18 mouse cellular contexts compared by ENCODE assay signal in genomic region chr4:124978201-124978600, GRCm38 (mm10). TPM values are rescaled to one million over a fixed set of nuclear protein-coding genes. Genes with fewer than 3 reads are reported as not detected.
A peak's percentile ranks its signal among the peaks of the same experiment; 100 is the strongest.
DNase-seq lines count a peak whose midpoint lies in the region; ATAC-seq lines count a peak whose summit lies in the region.
"Had no signal": no experiment of that assay in that cellular context is flagged by ENCODE, and none has a peak within 500 bp of the region (broad histone marks: within the 10 kb centered on the region; RNA-seq: fewer than 3 reads in every experiment).

No protein-coding gene starts in this region.

- no peak for ATAC-seq in forebrain, embryonic 11.5 days (replicated peaks; ENCODE audit: low FRiP score)
- ATAC-seq: hindbrain, embryonic 16.5 days; midbrain, embryonic 13.5 days had no signal

- 41% methylated on average over 5 of the region's 5 CpGs for WGBS in forebrain, embryonic 10.5 days
- WGBS in forebrain, embryonic 11.5 days = 38% methylated on average over 5 of the region's 5 CpGs
- WGBS in embryonic facial prominence, embryonic 10.5 days = 31% methylated on average over 5 of the region's 5 CpGs

- H3K4me2 ChIP-seq in forebrain, embryonic 11.5 days (ENCODE audit: low read depth, low read length, severe bottlenecking) = no peak overlapping the region
- H3K4me2 ChIP-seq: embryonic facial prominence, embryonic 12.5 days; heart, embryonic 12.5 days; limb, embryonic 12.5 days; liver, embryonic 13.5 days; midbrain, embryonic 13.5 days; neural tube, embryonic 15.5 days had no signal

- H3K9ac ChIP-seq in forebrain, embryonic 11.5 days (ENCODE audit: low read length) = no peak overlapping the region
- H3K9ac ChIP-seq: embryonic facial prominence, embryonic 12.5 days; heart, embryonic 12.5 days; limb, embryonic 12.5 days; liver, embryonic 13.5 days; midbrain, embryonic 13.5 days; neural tube, embryonic 15.5 days had no signal

- DNase-seq in forebrain, embryonic 10.5 days (ENCODE audit: extremely low spot score, low spot score) = no peak
- no peak for DNase-seq in forebrain, embryonic 11.5 days (ENCODE audit: low spot score)
- DNase-seq in embryonic facial prominence, embryonic 10.5 days (ENCODE audit: low spot score) = peak; percentile 36
- DNase-seq in kidney, postnatal 14 days = peak; percentile 54
- DNase-seq in lung, postnatal 10 days = peak; percentile 64
- DNase-seq in embryo, embryonic 10 days (ENCODE audit: low spot score) = no peak
- no peak for DNase-seq in heart, adult 8-10 months (ENCODE audit: low spot score)
- no peak for DNase-seq in layer of hippocampus, postnatal 14 days (ENCODE audit: low spot score in 2 of 2)
- DNase-seq: cerebellum, adult 11-12 months; liver, embryonic 13.5 days; right cerebral cortex, postnatal 25 days; thymus, postnatal 4 days had no signal

- peak overlapping the region; percentile 67 for H3K27ac ChIP-seq in forebrain, embryonic 10.5 days
- H3K27ac ChIP-seq in forebrain, embryonic 11.5 days (ENCODE audit: low read depth, low read length) = no peak overlapping the region
- H3K27ac ChIP-seq in embryonic facial prominence, embryonic 10.5 days (replicated peaks) = no peak overlapping the region
- H3K27ac ChIP-seq: embryonic facial prominence, embryonic 12.5 days; limb, embryonic 12.5 days; liver, embryonic 13.5 days; midbrain, embryonic 13.5 days; neural tube, embryonic 15.5 days had no signal

- H3K36me3 ChIP-seq in forebrain, embryonic 10.5 days (replicated peaks) = no peaks in the 10 kb centered on the region
- no peaks in the 10 kb centered on the region for H3K36me3 ChIP-seq in forebrain, embryonic 11.5 days (ENCODE audit: control insufficient read depth, insufficient read depth, low read length)
- no peaks in the 10 kb centered on the region for H3K36me3 ChIP-seq in embryonic facial prominence, embryonic 10.5 days (replicated peaks)
- H3K36me3 ChIP-seq: embryonic facial prominence, embryonic 12.5 days; heart, embryonic 12.5 days; limb, embryonic 12.5 days; liver, embryonic 13.5 days; midbrain, embryonic 13.5 days; neural tube, embryonic 15.5 days had no signal

- H3K4me1 ChIP-seq in forebrain, embryonic 10.5 days = peaks cover 60% of the 10 kb centered on the region
- peaks cover 6% of the 10 kb centered on the region; the same call in 1 of the 2 replicates for H3K4me1 ChIP-seq in forebrain, embryonic 11.5 days (replicated peaks; ENCODE audit: control insufficient read depth, insufficient read depth, low read length)
- H3K4me1 ChIP-seq in embryonic facial prominence, embryonic 10.5 days = peaks cover 41% of the 10 kb centered on the region
- H3K4me1 ChIP-seq: heart, embryonic 12.5 days; limb, embryonic 12.5 days; liver, embryonic 13.5 days had no signal

- H3K27me3 ChIP-seq in forebrain, embryonic 10.5 days (ENCODE audit: poor library complexity, severe bottlenecking) = peaks cover 27% of the 10 kb centered on the region
- H3K27me3 ChIP-seq in forebrain, embryonic 11.5 days (ENCODE audit: control insufficient read depth, insufficient read depth, low read length) = peaks cover 2% of the 10 kb centered on the region; the same call in 1 of the 2 replicates
- H3K27me3 ChIP-seq in embryonic facial prominence, embryonic 10.5 days (replicated peaks; ENCODE audit: low read depth, poor library complexity, severe bottlenecking) = peaks cover 54% of the 10 kb centered on the region

- H3K4me3 ChIP-seq in forebrain, embryonic 10.5 days = no peak overlapping the region
- H3K4me3 ChIP-seq in forebrain, embryonic 11.5 days (ENCODE audit: low read depth, low read length) = no peak overlapping the region
- no peak overlapping the region for H3K4me3 ChIP-seq in embryonic facial prominence, embryonic 10.5 days
- H3K4me3 ChIP-seq: embryonic facial prominence, embryonic 12.5 days; heart, embryonic 12.5 days; limb, embryonic 12.5 days; liver, embryonic 13.5 days; midbrain, embryonic 13.5 days; neural tube, embryonic 15.5 days had no signal

- H3K9me3 ChIP-seq in forebrain, embryonic 10.5 days = no peaks in the 10 kb centered on the region
- H3K9me3 ChIP-seq in forebrain, embryonic 11.5 days (ENCODE audit: control insufficient read depth, low read length) = no peaks in the 10 kb centered on the region
- no peaks in the 10 kb centered on the region for H3K9me3 ChIP-seq in embryonic facial prominence, embryonic 10.5 days
- H3K9me3 ChIP-seq: embryonic facial prominence, embryonic 12.5 days; heart, embryonic 12.5 days; limb, embryonic 12.5 days; liver, embryonic 13.5 days; midbrain, embryonic 13.5 days; neural tube, embryonic 15.5 days had no signal

RNA-seq across cellular contexts. Expression of gene Rspo1, which starts 8.0 kb away (rescaled TPM):
- 40.0 and 46.8 TPM in 2 replicates for polyA plus RNA-seq in forebrain, embryonic 10.5 days (2016; fragmentation: Nextera tagmentation; extraction: Ambion mirVana)
- polyA plus RNA-seq in forebrain, embryonic 11.5 days (2014; fragmentation: Nextera tagmentation; extraction: Ambion mirVana) = 56.2 and 64.8 TPM in 2 replicates
- 8.2 TPM in 2 replicates for polyA plus RNA-seq in embryonic facial prominence, embryonic 10.5 days (2016; fragmentation: Nextera tagmentation; extraction: Ambion mirVana)
- 1 to 10 TPM; 3.1 to 6.6 (median 4.7) TPM for total RNA-seq in heart, adult 8-10 months (2022)
- 10 to 100 TPM; 13.0 to 18.6 TPM for total RNA-seq in layer of hippocampus, postnatal 14 days (2021)

RNA-seq across cellular contexts. Expression of gene Gnl2, which starts 38.2 kb away (rescaled TPM):
- 99.7 and 107 TPM in 2 replicates for polyA plus RNA-seq in forebrain, embryonic 10.5 days (2016; fragmentation: Nextera tagmentation; extraction: Ambion mirVana)
- 95.5 and 98.5 TPM in 2 replicates for polyA plus RNA-seq in forebrain, embryonic 11.5 days (2014; fragmentation: Nextera tagmentation; extraction: Ambion mirVana)
- 93.7 and 101 TPM in 2 replicates for polyA plus RNA-seq in embryonic facial prominence, embryonic 10.5 days (2016; fragmentation: Nextera tagmentation; extraction: Ambion mirVana)
- 10 to 100 TPM; 22.9 to 32.6 (median 24.3) TPM for total RNA-seq in heart, adult 8-10 months (2022)
- 10 to 100 TPM; 62.6 to 71.7 TPM for total RNA-seq in layer of hippocampus, postnatal 14 days (2021)

RNA-seq across cellular contexts. Expression of gene Cdca8, which starts 39.1 kb away (rescaled TPM):
- 293 and 297 TPM in 2 replicates for polyA plus RNA-seq in forebrain, embryonic 10.5 days (2016; fragmentation: Nextera tagmentation; extraction: Ambion mirVana)
- polyA plus RNA-seq in forebrain, embryonic 11.5 days (2014; fragmentation: Nextera tagmentation; extraction: Ambion mirVana) = 284 and 293 TPM in 2 replicates
- polyA plus RNA-seq in embryonic facial prominence, embryonic 10.5 days (2016; fragmentation: Nextera tagmentation; extraction: Ambion mirVana) = 230 and 239 TPM in 2 replicates
- 1 to 10 TPM in 1 of 4 experiments, under 1 TPM in 3; 0.69 to 1.1 (median 0.85) TPM for total RNA-seq in heart, adult 8-10 months (2022)
- 1 to 10 TPM; 3.3 to 3.4 TPM for total RNA-seq in layer of hippocampus, postnatal 14 days (2021)

RNA-seq across cellular contexts. Expression of gene 9930104L06Rik, which starts 41.4 kb away (rescaled TPM):
- polyA plus RNA-seq in forebrain, embryonic 10.5 days (2016; fragmentation: Nextera tagmentation; extraction: Ambion mirVana) = 16.4 and 17.5 TPM in 2 replicates
- 5.9 and 6.1 TPM in 2 replicates for polyA plus RNA-seq in forebrain, embryonic 11.5 days (2014; fragmentation: Nextera tagmentation; extraction: Ambion mirVana)
- polyA plus RNA-seq in embryonic facial prominence, embryonic 10.5 days (2016; fragmentation: Nextera tagmentation; extraction: Ambion mirVana) = 17.6 and 18.0 TPM in 2 replicates
- 10 to 100 TPM in 1 of 4 experiments, 1 to 10 TPM in 3; 5.8 to 11.1 (median 8.7) TPM for total RNA-seq in heart, adult 8-10 months (2022)
- 10 to 100 TPM; 16.8 to 17.5 TPM for total RNA-seq in layer of hippocampus, postnatal 14 days (2021)

Comparison
In these comparisons a context has a peak if more than half of its experiments do, and no peak if none do; other contexts are left out.
1. DNase-seq: peak in embryonic facial prominence, embryonic 10.5 days (single experiment), kidney, postnatal 14 days (single experiment) and lung, postnatal 10 days (single experiment); none in forebrain, embryonic 10.5 days (single experiment), forebrain, embryonic 11.5 days (single experiment), embryo, embryonic 10 days (single experiment), heart, adult 8-10 months (single experiment) and layer of hippocampus, postnatal 14 days (0 of 2).